Comparison of ENCODE assay signal across 1 mouse cellular context in the genomic region with DNA sequence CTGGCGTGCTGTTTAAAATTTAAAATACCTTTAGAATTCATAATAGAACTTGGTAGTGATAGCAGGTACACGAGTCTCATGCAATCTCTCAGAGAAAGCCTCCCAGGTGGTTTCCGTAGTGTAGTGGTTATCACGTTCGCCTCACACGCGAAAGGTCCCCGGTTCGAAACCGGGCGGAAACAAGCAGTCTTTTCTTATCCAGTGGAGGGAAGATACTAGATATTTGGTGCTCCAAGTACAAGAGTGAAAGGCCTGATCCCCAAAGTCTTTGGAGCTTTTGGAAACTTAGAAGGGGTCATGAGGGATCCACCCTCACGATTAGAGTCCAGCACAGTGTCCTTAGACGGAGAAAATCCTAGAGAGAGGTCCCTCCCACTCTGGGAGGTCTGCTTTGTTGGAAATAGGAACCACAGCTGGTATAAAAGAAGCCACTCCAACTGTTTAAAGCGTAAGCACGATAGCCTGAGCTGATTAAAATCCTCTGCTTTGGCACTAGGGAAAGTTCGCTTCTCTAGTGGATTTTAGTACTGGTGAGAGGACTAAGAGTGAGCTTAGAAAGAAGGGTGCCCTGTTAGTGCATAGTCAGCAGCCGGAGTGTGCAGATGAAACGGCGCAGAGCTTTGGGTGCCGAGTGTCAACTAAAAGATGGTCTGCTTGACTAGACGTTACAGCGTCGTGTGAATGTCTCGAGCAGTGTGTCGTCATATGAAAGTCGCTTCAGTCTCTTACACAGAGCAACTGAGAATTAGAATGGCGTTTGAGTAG.
TF ChIP-seq lines count a peak whose summit lies in the region.

No protein-coding gene starts in this region.

TF ChIP-seq in CH12.LX, 34 proteins besides CTCF, POLR2A, EP300 and RAD21 (continued from another document):
- no peak for TF ChIP-seq CHD1 (IDR thresholded peaks at IDR 0.05; ENCODE audit: low read depth, low read length)
- no peak for TF ChIP-seq MAX (IDR thresholded peaks at IDR 0.05; ENCODE audit: low read length)
- no peak for TF ChIP-seq UBTF (IDR thresholded peaks at IDR 0.05; ENCODE audit: low read depth, low read length)
TF ChIP-seq in CH12.LX: peak in this region for 8.
